Mouse (Mus musculus): ENCODE measurements at regions not wholly inside any gene's neighbourhood (a gene's known extent, or its start where the extent isn't known, plus 50 kb on each side); places are given as distances from the start of the nearest gene placed in this dataset.

DNA sequence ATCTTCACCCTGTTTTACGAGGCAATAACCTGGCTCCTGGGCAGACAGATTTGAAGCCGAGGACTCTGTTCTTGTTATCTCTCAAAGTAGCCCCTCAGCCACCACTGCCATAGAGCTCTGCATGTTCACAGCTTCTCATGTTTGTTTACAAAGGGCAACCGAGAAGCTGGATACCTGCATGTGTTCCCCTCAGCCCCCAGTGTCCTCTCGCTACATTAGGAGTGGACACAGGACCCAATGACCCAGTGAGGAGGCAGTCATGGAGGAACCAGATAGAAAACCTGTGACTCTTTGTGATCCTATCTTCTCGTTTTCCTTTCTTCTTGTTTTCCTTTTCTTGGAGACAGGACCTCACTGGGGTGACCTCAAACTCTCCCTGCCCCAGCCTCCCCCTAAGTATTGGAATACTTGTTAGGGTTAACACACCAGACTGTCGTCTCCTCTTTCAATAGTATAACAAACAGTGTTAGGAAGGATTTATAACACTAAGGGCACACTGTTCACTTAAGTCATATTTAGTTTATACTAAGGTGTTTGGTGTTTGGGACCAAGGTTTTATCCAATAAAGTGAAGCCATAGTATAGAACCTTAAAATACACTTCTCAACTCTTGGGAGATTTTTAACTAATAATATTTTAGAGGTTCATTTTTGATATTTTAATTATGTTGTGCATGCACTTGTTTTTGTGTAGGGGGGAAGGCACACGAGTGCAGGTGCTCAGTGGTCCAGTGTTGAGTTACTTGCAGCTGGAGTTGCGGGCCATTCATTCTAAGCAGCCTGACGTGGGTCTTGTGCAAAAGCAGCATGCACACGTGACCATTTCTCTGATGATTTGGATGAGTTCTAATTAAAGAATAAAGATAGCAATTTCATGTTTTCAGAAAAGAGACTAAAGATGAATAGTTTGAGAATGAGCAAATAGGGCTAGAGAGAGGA, 422.9 kb upstream of the BB014433 start:
- Histone ChIP-seq H3K9ac (no peak overlapping the region), H3K4me1 (no peaks in the 10 kb centered on the region), H3K4me2 (no peak overlapping the region), H3K27ac (0 out of 2 replicates have a peak overlapping the region, but pooled peaks have one; percentile 13), H3K4me3 (replicated peaks) (no peak overlapping the region), H3K27me3 (no peaks in the 10 kb centered on the region), H3K36me3 (no peaks in the 10 kb centered on the region), H3K9me3 (replicated peaks) (no peaks in the 10 kb centered on the region)
- peak; percentile 90 for ATAC-seq (replicated peaks; ENCODE audit: low FRiP score)
- 32% methylated on average over 10 of the region's 10 CpGs for WGBS

DNA sequence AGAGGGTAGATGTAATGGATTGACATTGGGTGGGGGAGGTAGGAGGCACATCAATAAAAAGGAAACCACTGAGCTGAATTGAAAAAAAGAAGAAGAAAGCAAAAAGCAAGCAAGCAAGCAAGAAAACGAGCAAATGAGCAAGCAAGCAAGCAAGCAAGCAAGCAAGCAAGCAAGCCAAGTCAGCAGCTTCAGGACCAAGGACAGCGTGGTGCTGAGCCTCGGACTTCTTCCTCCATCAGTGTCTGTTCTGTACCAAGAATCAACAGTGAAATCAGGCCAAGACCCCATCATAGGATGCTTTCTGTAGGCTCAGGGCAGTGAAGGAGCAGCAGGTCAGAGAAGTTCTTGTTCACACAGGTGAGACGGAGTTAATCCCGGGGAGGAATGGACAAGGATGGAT, 392.7 kb upstream of the BB014433 start:
- Histone ChIP-seq H3K36me3 (no peaks in the 10 kb centered on the region), H3K4me1 (no peaks in the 10 kb centered on the region), H3K27me3 (no peaks in the 10 kb centered on the region), H3K9ac (no peak overlapping the region), H3K4me3 (replicated peaks) (no peak overlapping the region), H3K4me2 (no peak overlapping the region), H3K27ac (no peak overlapping the region), H3K9me3 (replicated peaks) (no peaks in the 10 kb centered on the region)
- no peak for ATAC-seq (replicated peaks; ENCODE audit: low FRiP score)
- WGBS, result 46% methylated on average over 5 of the region's 5 CpGs

DNA sequence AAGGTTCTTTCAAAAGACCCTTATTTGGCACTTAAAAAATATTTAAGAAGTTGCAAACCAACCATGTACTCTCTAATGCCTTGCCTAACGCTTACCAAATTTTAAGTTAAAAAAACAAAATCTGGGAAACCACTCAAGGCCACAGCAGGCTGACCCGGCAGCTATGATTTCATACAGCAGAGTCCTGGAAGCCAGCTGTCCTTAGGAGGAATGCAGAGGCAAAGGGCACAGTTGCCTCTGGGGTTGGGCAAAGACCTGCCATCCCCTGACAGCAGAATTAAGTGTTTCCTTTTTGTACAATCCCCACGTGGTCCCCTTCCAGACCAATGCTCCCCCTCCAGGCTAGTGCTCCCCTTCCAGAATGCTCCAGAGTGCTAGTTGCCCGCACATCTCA, 348.8 kb upstream of the BB014433 start:
- 44% methylated on average over 4 of the region's 4 CpGs for WGBS
- no peaks in the 10 kb centered on the region for H3K4me1 ChIP-seq
- H3K27ac ChIP-seq, result no peak overlapping the region
- no peak overlapping the region for H3K9ac ChIP-seq
- H3K27me3 ChIP-seq, result no peaks in the 10 kb centered on the region
- no peak overlapping the region for H3K4me3 ChIP-seq (replicated peaks)
- no peak overlapping the region for H3K4me2 ChIP-seq
- ATAC-seq (replicated peaks; ENCODE audit: low FRiP score), result no peak
- H3K36me3 ChIP-seq, result no peaks in the 10 kb centered on the region
- H3K9me3 ChIP-seq (replicated peaks), result no peaks in the 10 kb centered on the region

DNA sequence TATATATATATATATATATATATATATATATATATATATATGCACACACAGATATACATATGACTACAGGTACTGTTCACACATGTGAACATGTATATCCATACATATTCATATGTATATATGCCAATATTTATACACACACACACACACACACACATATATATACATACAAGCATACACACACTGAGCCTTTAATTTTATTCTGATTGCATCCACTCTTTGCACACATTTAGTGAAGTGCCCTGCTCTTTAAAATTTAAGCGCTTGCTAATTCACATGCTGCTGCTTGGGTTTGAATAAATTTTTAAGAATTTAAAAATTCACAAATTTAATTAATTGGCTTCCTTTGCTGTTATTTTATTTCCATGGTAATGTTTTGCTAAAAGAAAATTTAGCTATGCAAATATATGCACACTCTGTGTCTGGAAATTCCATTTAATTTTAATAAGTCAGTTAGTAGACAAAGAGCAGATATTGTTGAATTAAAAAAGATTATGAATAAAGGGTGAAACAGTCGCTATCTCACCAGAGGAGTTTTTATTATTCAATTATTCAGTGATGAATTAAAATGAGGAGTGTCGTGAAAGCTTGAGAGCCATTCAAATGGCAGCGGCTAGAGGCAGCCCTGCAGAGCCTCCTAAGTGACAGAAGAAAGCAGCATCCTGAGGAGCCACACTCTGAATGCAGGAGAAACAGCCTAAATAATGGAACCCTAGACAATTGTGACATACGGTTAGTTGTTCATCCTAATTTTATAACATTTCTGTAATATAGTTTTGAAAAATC, 348.3 kb upstream of the BB014433 start:
- H3K4me1 ChIP-seq, result no peaks in the 10 kb centered on the region
- no peak overlapping the region for H3K4me2 ChIP-seq
- no peak for ATAC-seq (replicated peaks; ENCODE audit: low FRiP score)
- H3K4me3 ChIP-seq (replicated peaks), result no peak overlapping the region
- no peaks in the 10 kb centered on the region for H3K36me3 ChIP-seq
- WGBS, result 86% methylated on average over 5 of the region's 5 CpGs
- no peak overlapping the region for H3K27ac ChIP-seq
- H3K27me3 ChIP-seq, result no peaks in the 10 kb centered on the region
- no peaks in the 10 kb centered on the region for H3K9me3 ChIP-seq (replicated peaks)
- H3K9ac ChIP-seq, result no peak overlapping the region

DNA sequence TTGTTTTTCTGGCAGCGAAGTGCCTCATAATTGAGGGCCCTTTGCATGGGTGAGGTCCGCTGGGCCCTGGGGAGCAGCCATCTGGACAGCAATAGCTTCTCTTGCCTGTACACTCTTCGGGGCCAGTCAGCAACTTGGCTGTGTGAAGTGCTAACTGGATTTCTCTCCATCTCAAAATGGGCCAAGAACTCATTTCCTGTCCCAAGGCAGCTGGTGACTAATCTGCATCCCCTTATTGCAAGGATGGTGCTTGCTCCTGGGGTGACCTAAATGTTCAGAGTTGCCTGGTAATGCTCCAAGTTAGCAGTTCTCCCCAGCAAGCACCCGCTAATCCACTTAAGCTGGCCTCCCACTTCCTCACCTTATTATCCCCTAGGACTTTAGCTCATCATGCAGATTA, 346.2 kb upstream of the BB014433 start:
- Histone ChIP-seq H3K27me3 (no peaks in the 10 kb centered on the region), H3K9me3 (replicated peaks) (no peaks in the 10 kb centered on the region), H3K4me1 (no peaks in the 10 kb centered on the region), H3K36me3 (no peaks in the 10 kb centered on the region), H3K4me3 (replicated peaks) (no peak overlapping the region), H3K9ac (no peak overlapping the region), H3K4me2 (no peak overlapping the region), H3K27ac (no peak overlapping the region)
- 71% methylated on average over 4 of the region's 4 CpGs for WGBS
- no peak for ATAC-seq (replicated peaks; ENCODE audit: low FRiP score)

DNA sequence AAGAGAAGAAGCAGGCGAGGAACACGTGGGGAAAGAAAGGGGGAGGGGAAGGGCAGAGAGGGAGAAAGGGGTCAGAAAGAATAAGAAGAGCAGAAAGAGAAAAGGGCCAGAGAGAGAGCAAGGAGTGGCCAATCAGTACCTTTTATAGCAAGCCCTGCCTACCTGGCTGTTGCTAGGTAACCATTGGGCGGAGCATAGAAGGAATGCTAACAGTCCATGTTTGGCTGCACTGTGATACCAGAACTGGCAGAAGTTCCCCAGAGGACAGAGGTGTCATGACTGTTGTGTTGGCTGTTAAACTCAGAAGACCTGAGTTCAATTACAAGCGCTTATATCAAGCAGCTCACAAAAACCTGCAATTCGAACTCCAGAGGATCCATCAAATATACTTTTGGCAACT, 342.9 kb upstream of the BB014433 start:
- no peaks in the 10 kb centered on the region for H3K36me3 ChIP-seq
- H3K4me3 ChIP-seq (replicated peaks), result no peak overlapping the region
- 93% methylated on average over 5 of the region's 5 CpGs for WGBS

DNA sequence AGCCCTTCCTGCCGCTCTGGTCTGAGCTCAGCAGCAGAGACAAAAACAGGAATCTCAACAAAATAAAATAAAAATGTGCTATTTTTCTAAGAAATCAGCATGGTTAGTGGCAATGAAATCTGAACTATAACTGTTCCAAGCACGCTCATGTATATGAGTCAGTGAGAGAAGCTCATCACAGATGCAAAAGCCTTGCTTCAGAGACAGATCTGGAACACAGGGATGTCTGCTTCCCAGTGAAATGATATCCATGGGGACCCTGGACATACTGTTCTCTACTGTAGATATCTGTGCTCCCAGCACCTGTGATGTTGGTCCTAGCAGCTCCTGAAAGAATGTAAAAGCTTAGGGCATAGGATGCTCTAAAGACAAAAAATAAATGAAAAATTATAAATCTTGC, 321.2 kb upstream of the BB014433 start:
- Histone ChIP-seq H3K4me2 (no peak overlapping the region), H3K4me3 (replicated peaks) (no peak overlapping the region), H3K36me3 (no peaks in the 10 kb centered on the region), H3K9ac (no peak overlapping the region), H3K27me3 (no peaks in the 10 kb centered on the region), H3K27ac (no peak overlapping the region), H3K9me3 (replicated peaks) (no peaks in the 10 kb centered on the region), H3K4me1 (no peaks in the 10 kb centered on the region)
- ATAC-seq (replicated peaks; ENCODE audit: low FRiP score), result no peak
- WGBS, result 65% methylated on average over 2 of the region's 2 CpGs

More for the DNA sequence above, 342.9 kb upstream of the BB014433 start:
- ATAC-seq (replicated peaks; ENCODE audit: low FRiP score), result no peak
- Histone ChIP-seq H3K9me3 (replicated peaks) (no peaks in the 10 kb centered on the region), H3K4me1 (no peaks in the 10 kb centered on the region), H3K27ac (no peak overlapping the region), H3K4me2 (no peak overlapping the region), H3K27me3 (no peaks in the 10 kb centered on the region), H3K9ac (no peak overlapping the region)

DNA sequence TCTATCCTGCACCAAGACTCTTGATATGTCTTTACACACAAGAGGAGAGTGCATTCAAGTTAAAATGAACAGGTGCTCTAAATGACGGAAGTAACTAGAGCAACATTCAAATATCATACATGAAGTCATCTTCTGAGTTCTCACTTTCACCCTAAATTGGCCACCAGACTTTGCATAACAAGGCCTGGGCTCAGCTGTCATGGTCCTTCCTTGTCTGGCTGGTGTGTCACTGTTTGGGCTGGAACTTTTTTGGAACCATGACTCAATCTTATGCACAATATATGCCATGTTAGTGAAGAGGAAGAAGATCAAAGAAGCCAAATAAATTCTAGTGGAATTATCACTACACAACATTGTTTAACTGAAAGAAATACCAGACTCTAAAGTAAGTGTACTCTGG, 318.7 kb upstream of the BB014433 start:
- Histone ChIP-seq H3K4me1 (no peaks in the 10 kb centered on the region), H3K27me3 (no peaks in the 10 kb centered on the region), H3K27ac (no peak overlapping the region), H3K9ac (no peak overlapping the region), H3K4me2 (no peak overlapping the region), H3K9me3 (replicated peaks) (no peaks in the 10 kb centered on the region), H3K36me3 (no peaks in the 10 kb centered on the region), H3K4me3 (replicated peaks) (no peak overlapping the region)
- 95% methylated on average over 1 of the region's 1 CpGs for WGBS
- no peak for ATAC-seq (replicated peaks; ENCODE audit: low FRiP score)

DNA sequence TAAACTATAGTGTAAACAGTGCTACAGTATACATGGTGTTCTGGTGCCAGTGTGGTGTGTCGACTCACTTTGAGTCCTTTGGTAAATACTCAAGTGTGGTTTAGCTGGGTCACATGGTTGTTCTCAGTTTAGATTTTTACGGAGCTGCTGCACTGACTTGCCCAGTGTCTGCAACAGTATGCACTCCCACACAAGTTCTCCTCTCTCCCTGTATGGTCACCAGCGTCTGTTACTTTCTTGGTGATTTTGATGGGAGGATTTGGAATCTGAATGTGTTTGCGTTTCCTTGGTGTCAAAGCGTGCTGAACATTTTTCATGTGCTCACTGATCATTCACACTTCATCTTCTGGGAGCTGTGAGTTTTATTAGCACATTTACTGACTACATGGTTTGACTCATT, 298.3 kb upstream of the BB014433 start:
- H3K9ac ChIP-seq, result no peak overlapping the region
- H3K4me2 ChIP-seq, result no peak overlapping the region
- no peak for ATAC-seq (replicated peaks; ENCODE audit: low FRiP score)
- no peak overlapping the region for H3K4me3 ChIP-seq (replicated peaks)
- WGBS, result 59% methylated on average over 5 of the region's 5 CpGs
- no peak overlapping the region for H3K27ac ChIP-seq
- no peaks in the 10 kb centered on the region for H3K27me3 ChIP-seq
- no peaks in the 10 kb centered on the region for H3K36me3 ChIP-seq
- no peaks in the 10 kb centered on the region for H3K9me3 ChIP-seq (replicated peaks)
- H3K4me1 ChIP-seq, result no peaks in the 10 kb centered on the region

DNA sequence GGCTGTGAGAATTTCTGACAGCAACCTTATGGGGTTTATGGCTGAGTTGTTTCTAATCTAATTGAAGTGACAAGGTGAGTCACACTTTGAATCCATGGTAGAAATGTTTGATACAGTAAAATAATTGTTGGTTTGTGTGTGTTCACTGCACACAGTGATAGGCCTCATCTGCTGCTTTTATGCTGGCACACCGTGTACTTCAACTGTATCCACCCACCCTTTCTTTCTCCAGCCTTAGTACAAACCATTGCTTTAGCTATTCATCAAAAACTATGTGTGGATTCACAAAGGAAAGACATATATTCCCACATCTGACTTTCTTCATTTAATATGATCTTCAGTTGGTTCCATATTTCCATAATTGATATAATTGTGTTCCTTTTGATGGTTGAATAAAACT, 297.7 kb upstream of the BB014433 start:
- ATAC-seq (replicated peaks; ENCODE audit: low FRiP score), result no peak
- Histone ChIP-seq H3K27me3 (no peaks in the 10 kb centered on the region), H3K4me3 (replicated peaks) (no peak overlapping the region), H3K36me3 (no peaks in the 10 kb centered on the region), H3K27ac (no peak overlapping the region), H3K4me2 (no peak overlapping the region), H3K9me3 (replicated peaks) (no peaks in the 10 kb centered on the region), H3K9ac (no peak overlapping the region), H3K4me1 (no peaks in the 10 kb centered on the region)
- WGBS, result 79% methylated on average over 1 of the region's 1 CpGs

DNA sequence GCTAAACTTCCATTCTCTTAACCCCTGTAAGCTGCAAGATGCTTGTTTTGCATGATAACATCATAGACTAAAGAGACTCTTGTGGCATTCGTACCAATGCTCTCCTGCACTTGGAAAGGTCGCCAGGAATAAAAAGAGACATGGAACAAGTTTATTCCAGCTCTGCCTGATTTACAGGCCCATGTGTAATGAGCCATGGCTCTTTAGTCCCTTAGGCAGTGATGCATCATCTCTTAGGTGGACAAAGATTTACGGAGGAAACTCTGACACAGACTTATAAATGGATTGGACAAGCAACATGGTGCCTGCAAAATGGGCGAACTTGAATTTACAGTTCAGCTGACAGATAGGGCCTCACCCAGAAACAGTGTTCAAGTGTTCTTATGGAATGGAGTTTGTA, 288.7 kb upstream of the BB014433 start:
- no peaks in the 10 kb centered on the region for H3K36me3 ChIP-seq
- 0 out of 2 replicates have a peak, but pooled peaks cover 3% of the 10 kb centered on the region for H3K4me1 ChIP-seq
- H3K27me3 ChIP-seq, result no peaks in the 10 kb centered on the region
- H3K4me2 ChIP-seq, result no peak overlapping the region
- 47% methylated on average over 4 of the region's 4 CpGs for WGBS
- no peak overlapping the region for H3K9ac ChIP-seq
- no peak overlapping the region for H3K27ac ChIP-seq
- no peak overlapping the region for H3K4me3 ChIP-seq (replicated peaks)
- no peaks in the 10 kb centered on the region for H3K9me3 ChIP-seq (replicated peaks)
- ATAC-seq (replicated peaks; ENCODE audit: low FRiP score), result peak; percentile 62; the same call in 1 of the 2 replicates

DNA sequence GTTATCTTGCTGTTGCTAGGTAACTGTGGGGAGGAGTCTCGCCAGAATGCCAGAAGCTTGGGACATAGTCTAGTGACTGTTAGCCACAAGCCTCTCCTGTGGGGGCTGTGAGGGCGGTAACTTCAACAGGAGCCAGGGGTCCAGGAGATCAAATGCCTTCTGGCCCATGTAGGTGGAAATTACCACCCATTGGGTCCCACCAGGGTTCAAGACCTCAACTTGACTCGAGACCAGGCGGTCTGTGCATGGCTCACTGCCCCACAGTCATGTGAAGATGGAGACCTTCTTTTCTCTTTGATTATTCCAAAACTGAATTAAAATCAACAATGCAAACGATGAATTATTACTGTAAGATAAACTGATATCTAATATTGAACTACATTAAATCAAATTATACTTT, 281.4 kb upstream of the BB014433 start:
- Histone ChIP-seq H3K9me3 (replicated peaks) (no peaks in the 10 kb centered on the region), H3K4me2 (no peak overlapping the region), H3K4me3 (replicated peaks) (no peak overlapping the region), H3K9ac (no peak overlapping the region), H3K36me3 (no peaks in the 10 kb centered on the region), H3K27me3 (no peaks in the 10 kb centered on the region), H3K27ac (no peak overlapping the region), H3K4me1 (0 out of 2 replicates have a peak, but pooled peaks cover 8% of the 10 kb centered on the region)
- 53% methylated on average over 5 of the region's 5 CpGs for WGBS
- ATAC-seq (replicated peaks; ENCODE audit: low FRiP score), result peak; percentile 36; the same call in 1 of the 2 replicates
